ENCODE assay signal across 9 mouse cellular contexts in genomic region chr12:56689736-56690135, GRCm38 (mm10). TPM values are rescaled to one million over a fixed set of nuclear protein-coding genes. Genes with fewer than 3 reads are reported as not detected.
DNase-seq lines count a peak whose midpoint lies in the region; ATAC-seq and TF ChIP-seq lines count a peak whose summit lies in the region.
"Had no signal": no experiment of that assay in that cellular context is flagged by ENCODE, and none has a peak within 500 bp of the region (broad histone marks: within the 10 kb centered on the region; RNA-seq: fewer than 3 reads in every experiment).

No protein-coding gene starts in this region.

- no peak overlapping the region for H3K4me2 ChIP-seq in heart, embryonic 16.5 days (ENCODE audit: low read depth, low read length)
- H3K4me2 ChIP-seq in embryonic facial prominence, embryonic 11.5 days (ENCODE audit: low read depth, low read length) = peak overlapping the region; percentile 24; the same call in 1 of the 2 replicates

- H3K4me3 ChIP-seq in heart, embryonic 16.5 days (ENCODE audit: low read length) = peak overlapping the region; percentile 2; the same call in 1 of the 2 replicates
- no peak overlapping the region for H3K4me3 ChIP-seq in G1E (ENCODE audit: low read depth, low read length)
- no peak overlapping the region for H3K4me3 ChIP-seq in embryonic facial prominence, embryonic 11.5 days (ENCODE audit: low read depth, low read length)
- H3K4me3 ChIP-seq in liver, adult 2 months (ENCODE audit: insufficient read depth, low read depth, low read length) = no peak overlapping the region

- H3K9me3 ChIP-seq in heart, embryonic 16.5 days (replicated peaks; ENCODE audit: control insufficient read depth, low read length) = no peaks in the 10 kb centered on the region
- H3K9me3 ChIP-seq in G1E (replicated peaks) = no peaks in the 10 kb centered on the region
- H3K9me3 ChIP-seq in embryonic facial prominence, embryonic 11.5 days (replicated peaks; ENCODE audit: control insufficient read depth, low read length) = no peaks in the 10 kb centered on the region

- 1% methylated on average over 25 of the region's 25 CpGs for WGBS in heart, embryonic 16.5 days
- under 1% methylated on average over 25 of the region's 25 CpGs for WGBS in embryonic facial prominence, embryonic 11.5 days
- 3% methylated on average over 25 of the region's 25 CpGs for WGBS in liver, adult 2 months

- DNase-seq in heart, postnatal 25 days (ENCODE audit: low spot score) = no peak
- no peak for DNase-seq in G1E (ENCODE audit: low spot score)
- peak; percentile 88 for DNase-seq in embryonic facial prominence, embryonic 11.5 days (ENCODE audit: low spot score)
- no peak for DNase-seq in liver, adult 2 months (ENCODE audit: extremely low read depth, low read depth, low spot score)
- DNase-seq in adipocyte (ENCODE audit: low spot score) = no peak
- DNase-seq in right cerebral cortex, postnatal 14 days = no peak
- no peak for DNase-seq in layer of hippocampus, postnatal 25 days (ENCODE audit: extremely low spot score in 1 of 2, low spot score in 1 of 2)

- H3K79me2 ChIP-seq in liver, adult 2 months (ENCODE audit: control insufficient read depth, insufficient read depth, low read length) = no peaks in the 10 kb centered on the region

- no peak overlapping the region for H3K27ac ChIP-seq in heart, embryonic 16.5 days (ENCODE audit: low read length)
- H3K27ac ChIP-seq in embryonic facial prominence, embryonic 11.5 days (replicated peaks; ENCODE audit: low read depth, low read length) = no peak overlapping the region
- no peak overlapping the region for H3K27ac ChIP-seq in liver, adult 2 months (replicated peaks; ENCODE audit: insufficient read depth, low read depth, low read length)

- H3K36me3 ChIP-seq in heart, embryonic 16.5 days (ENCODE audit: control insufficient read depth, insufficient read depth) = no peaks in the 10 kb centered on the region
- H3K36me3 ChIP-seq in G1E (replicated peaks) = no peaks in the 10 kb centered on the region
- no peaks in the 10 kb centered on the region for H3K36me3 ChIP-seq in embryonic facial prominence, embryonic 11.5 days (replicated peaks; ENCODE audit: control insufficient read depth, insufficient read depth, low read depth, low read length)
- no peaks in the 10 kb centered on the region for H3K36me3 ChIP-seq in liver, adult 2 months (ENCODE audit: control insufficient read depth, insufficient read depth, low read length)

- intact Hi-C loops in heart, postnatal 25 days (cut with DNase I) = loop anchor here (5.0 to 10.0 kb wide), 2 partner anchors 495 to 858 kb away; partner anchors contain the start of gene Foxa1

- TF ChIP-seq POLR2A in liver, adult 2 months (IDR thresholded peaks at IDR 0.05; ENCODE audit: extremely low read depth, insufficient read depth, low read length) = no peak

- ATAC-seq in heart, embryonic 16.5 days (replicated peaks; ENCODE audit: extremely low read depth, insufficient read depth, low FRiP score) = no peak
- no peak for ATAC-seq in G1E (ENCODE audit: extremely low read depth, insufficient number of reproducible peaks, low FRiP score, poor library complexity, severe bottlenecking)
- ATAC-seq in embryonic facial prominence, embryonic 11.5 days (replicated peaks; ENCODE audit: insufficient number of reproducible peaks, low FRiP score, low TSS enrichment, low read depth) = no peak

- no peak overlapping the region for H3K9ac ChIP-seq in heart, embryonic 16.5 days (ENCODE audit: low read length)
- no peak overlapping the region for H3K9ac ChIP-seq in embryonic facial prominence, embryonic 11.5 days (replicated peaks; ENCODE audit: low read length)
- H3K9ac ChIP-seq in liver, adult 2 months (ENCODE audit: low read depth, low read length) = no peak overlapping the region

- peaks cover 87% of the 10 kb centered on the region for H3K27me3 ChIP-seq in heart, embryonic 16.5 days (ENCODE audit: control insufficient read depth, insufficient read depth, low read length)
- peaks cover 82% of the 10 kb centered on the region for H3K27me3 ChIP-seq in G1E (ENCODE audit: insufficient read depth, low read length)
- peaks cover 48% of the 10 kb centered on the region for H3K27me3 ChIP-seq in embryonic facial prominence, embryonic 11.5 days (ENCODE audit: control insufficient read depth, insufficient read depth, low read length)
- H3K27me3 ChIP-seq in liver, adult 2 months (ENCODE audit: control insufficient read depth, insufficient read depth, low read length) = peaks cover 45% of the 10 kb centered on the region

- peak; percentile 19; the same call in 1 of the 2 replicates for TF ChIP-seq CTCF in G1E (IDR thresholded peaks at IDR 0.05; ENCODE audit: low read depth, low read length)
- TF ChIP-seq CTCF in liver, adult 2 months (IDR thresholded peaks at IDR 0.05; ENCODE audit: low read depth, low read length) = peak; percentile 59

- H3K4me1 ChIP-seq in heart, embryonic 16.5 days (ENCODE audit: control insufficient read depth, insufficient read depth, low read length) = peaks cover 3% of the 10 kb centered on the region; the same call in 1 of the 2 replicates
- H3K4me1 ChIP-seq in G1E (ENCODE audit: insufficient read depth, low read depth, low read length) = peaks cover 12% of the 10 kb centered on the region
- H3K4me1 ChIP-seq in embryonic facial prominence, embryonic 11.5 days (ENCODE audit: control insufficient read depth, insufficient read depth, low read length) = peaks cover 3% of the 10 kb centered on the region; the same call in 1 of the 2 replicates
- peaks cover 5% of the 10 kb centered on the region for H3K4me1 ChIP-seq in liver, adult 2 months (ENCODE audit: control insufficient read depth, insufficient read depth, low read length)

RNA-seq across cellular contexts. Expression of gene Pax9, which starts 1.8 kb away (rescaled TPM):
- 1.6 and 2.4 TPM in 2 replicates for polyA plus RNA-seq in heart, embryonic 16.5 days (2015; fragmentation: Nextera tagmentation; extraction: Ambion mirVana)
- under 1 TPM; 0.16 to 0.22 TPM for total RNA-seq in heart, postnatal 25 days (2021)
- 0.45 TPM in 1 of 2 replicates, not detected in the other for total RNA-seq in G1E (2014; fragmentation: Nextera tagmentation)
- total RNA-seq in G1E (2017) = 0.16 and 0.23 TPM in 2 replicates
- 0.04 TPM in 1 of 2 replicates, not detected in the other for polyA plus RNA-seq in G1E (2012)
- 10.5 and 11.9 TPM in 2 replicates for polyA plus RNA-seq in embryonic facial prominence, embryonic 11.5 days (2014; fragmentation: Nextera tagmentation; extraction: Ambion mirVana)
- not detected in 2 replicates for total RNA-seq in liver, adult 2 months (2014; rRNA removed)
- not detected in 2 replicates for polyA plus RNA-seq in liver, adult 2 months (2012; rRNA removed)
- total RNA-seq in layer of hippocampus, postnatal 25 days (2021) = not detected
- polyA plus RNA-seq: large intestine, adult 2 months had no signal
